Mouse (Mus musculus) CH12.LX (cell line): Measurements from ENCODE around the gene Ap3d1.

ENCODE experiments used
- BHLHE40 ChIP-seq: IDR thresholded peaks from 2 replicates; pipeline ENCODE4 v1.6.1; 2011; ENCODE audit warnings: mild to moderate bottlenecking, low read depth, low read length, improper control_type of control experiment
- CHD1 ChIP-seq: IDR thresholded peaks from 2 replicates; pipeline ENCODE4 v1.6.1; 2012; ENCODE audit warnings: low read depth, low read length, improper control_type of control experiment, inconsistent platforms
- CHD2 ChIP-seq: IDR thresholded peaks from 2 replicates; pipeline ENCODE4 v1.6.1; 2011; ENCODE audit warnings: low read length, improper control_type of control experiment
- CTCF ChIP-seq, 2 experiments: IDR thresholded peaks in 1 of 2; conservative IDR thresholded peaks in 1 of 2; 2 replicates each; pipeline ENCODE4 v1.5.1; 2011 to 2012; ENCODE audit warnings: low read depth in 2 of 2, low read length in 2 of 2, improper control_type of control experiment in 1 of 2, inconsistent platforms in 1 of 2, mild to moderate bottlenecking in 1 of 2, moderate library complexity in 1 of 2
- EP300 ChIP-seq: IDR thresholded peaks from 2 replicates; pipeline ENCODE4 v1.6.1; 2011; ENCODE audit warnings: low read length, improper control_type of control experiment
- HCFC1 ChIP-seq: IDR thresholded peaks from 2 replicates; pipeline ENCODE4 v1.6.1; 2012; ENCODE audit warnings: low read depth, mild to moderate bottlenecking, inconsistent platforms, low read length, improper control_type of control experiment
- KAT2A ChIP-seq: IDR thresholded peaks from 2 replicates; pipeline ENCODE4 v1.6.1; 2012; ENCODE audit warnings: low read length, improper control_type of control experiment, inconsistent platforms; ENCODE audit not compliant: insufficient replicate concordance
- MAFK ChIP-seq: IDR thresholded peaks from 2 replicates; pipeline ENCODE4 v1.6.1; 2011; ENCODE audit warnings: low read length, improper control_type of control experiment; ENCODE audit not compliant: insufficient replicate concordance
- MAX ChIP-seq: IDR thresholded peaks from 2 replicates; pipeline ENCODE4 v1.6.1; 2011; ENCODE audit warnings: low read length, improper control_type of control experiment
- NRF1 ChIP-seq: IDR thresholded peaks from 2 replicates; pipeline ENCODE4 v1.6.1; 2014; ENCODE audit warnings: low read depth, mild to moderate bottlenecking, inconsistent platforms, low read length, improper control_type of control experiment, moderate library complexity
- POLR2A ChIP-seq: IDR thresholded peaks from 2 replicates; pipeline ENCODE4 v1.6.1; 2011; ENCODE audit warnings: low read depth, mild to moderate bottlenecking, improper control_type of control experiment, low read length
- RCOR1 ChIP-seq: conservative IDR thresholded peaks from 2 replicates; pipeline ENCODE4 v1.6.1; 2012; ENCODE audit warnings: low read depth, mild to moderate bottlenecking, inconsistent platforms, low read length, improper control_type of control experiment
- USF1 ChIP-seq: IDR thresholded peaks from 2 replicates; pipeline ENCODE4 v1.6.1; 2014; ENCODE audit warnings: low read depth, mild to moderate bottlenecking, inconsistent platforms, low read length, improper control_type of control experiment

DNA sequence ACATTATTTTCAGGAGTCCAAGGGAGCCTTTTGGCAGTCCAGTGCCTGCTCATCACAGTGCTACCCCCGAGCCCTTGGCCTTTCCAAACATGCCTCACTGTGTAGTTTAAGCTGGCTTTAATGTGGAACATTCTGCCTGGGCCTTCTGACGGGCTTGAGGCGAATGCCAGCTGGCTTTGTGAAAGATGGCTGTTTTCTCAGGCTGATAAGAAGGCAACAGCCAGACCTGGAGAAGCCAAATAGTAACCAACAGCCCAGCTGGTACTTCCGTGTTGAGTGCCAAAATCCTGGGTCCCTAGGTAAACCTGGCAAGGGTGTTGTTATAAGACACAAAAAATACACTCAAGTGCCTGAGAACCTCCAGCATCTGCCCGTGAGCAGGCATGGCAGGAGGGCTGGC is 5.3 kb downstream of the Ap3d1 start:
- TF ChIP-seq CTCF (conservative IDR thresholded peaks at IDR 0.05 in 1 of 2, IDR thresholded peaks at IDR 0.05 in 1 of 2; ENCODE audit: low read depth in 2 of 2, low read length in 2 of 2) (no peak), MAFK (no peak), EP300 (no peak), HCFC1 (no peak), POLR2A (no peak), USF1 (no peak), MAX (no peak), KAT2A (no peak), CHD2 (no peak), RCOR1 (no peak), BHLHE40 (no peak), CHD1 (no peak), NRF1 (no peak)
